Mouse (Mus musculus) hindbrain, embryonic 12.5 days (tissue): ENCODE measurements at regions not wholly inside any gene's neighbourhood (a gene's known extent, or its start where the extent isn't known, plus 50 kb on each side); places are given as distances from the start of the nearest gene placed in this dataset.

Experiments used
- ATAC-seq: fragments of 200-750 bp; cut with Nextera tagmentation; 2 replicates; pipeline ENCODE4 v1.8.0; 2017; ENCODE audit warnings: moderate TSS enrichment; ENCODE audit not compliant: low FRiP score
- H3K27ac ChIP-seq: fragments of 300-500 bp; sonication (generic); 2 replicates; pipeline ENCODE4 v1.5.1; 2016; ENCODE audit warnings: mild to moderate bottlenecking
- H3K27me3 ChIP-seq: fragments of 300-500 bp; sonication (generic); 2 replicates; pipeline ENCODE4 v1.6.1; 2016; ENCODE audit warnings: mild to moderate bottlenecking
- H3K36me3 ChIP-seq: fragments of 300-500 bp; sonication (generic); 2 replicates; pipeline ENCODE4 v1.6.1; 2016; ENCODE audit warnings: mild to moderate bottlenecking
- H3K4me1 ChIP-seq: fragments of 300-500 bp; sonication (generic); 2 replicates; pipeline ENCODE4 v1.6.1; 2016
- H3K4me2 ChIP-seq: fragments of 300-500 bp; sonication (generic); replicated peaks from 2 replicates; pipeline ENCODE4 v1.6.1; 2016; ENCODE audit warnings: mild to moderate bottlenecking
- H3K4me3 ChIP-seq: fragments of 300-500 bp; sonication (generic); 2 replicates; pipeline ENCODE4 v1.5.1; 2016; ENCODE audit warnings: mild to moderate bottlenecking
- H3K9ac ChIP-seq: fragments of 300-500 bp; sonication (generic); 2 replicates; pipeline ENCODE4 v1.6.1; 2016; ENCODE audit warnings: mild to moderate bottlenecking, moderate library complexity
- H3K9me3 ChIP-seq: fragments of 300-500 bp; sonication (generic); replicated peaks from 2 replicates; pipeline ENCODE4 v1.6.1; 2016; ENCODE audit warnings: mild to moderate bottlenecking
- WGBS: fragments of 180-500 bp; shearing (Covaris S2); methylation state at CpG from one replicate; pipeline ENCODE4 v1.1.7; 2016; 5-methylcytosine and 5-hydroxymethylcytosine counted together

DNA sequence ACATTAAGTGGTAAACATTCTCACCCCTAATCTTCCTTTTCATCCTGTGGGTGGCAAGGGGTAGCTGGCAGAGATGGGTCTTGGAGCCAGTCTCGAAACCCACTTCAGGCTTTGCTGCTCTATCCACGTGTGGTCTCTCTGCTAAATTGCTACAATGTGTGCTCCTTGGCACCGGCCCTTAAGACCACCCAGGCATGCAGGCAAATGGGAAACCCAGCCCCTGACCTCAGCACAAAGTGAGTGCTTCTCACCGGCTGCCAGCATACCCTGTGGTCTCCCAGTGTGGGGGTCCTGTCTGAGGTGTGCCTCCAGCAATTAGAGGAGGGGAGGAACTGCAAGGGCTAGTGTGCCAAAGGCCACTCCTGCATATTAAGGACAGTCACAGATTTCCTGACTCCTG lies 238.5 kb upstream of the Gm21798 start:
- Histone ChIP-seq H3K27me3 (no peaks in the 10 kb centered on the region), H3K4me1 (no peaks in the 10 kb centered on the region), H3K36me3 (no peaks in the 10 kb centered on the region), H3K4me3 (no peak overlapping the region), H3K9me3 (no peaks in the 10 kb centered on the region), H3K9ac (no peak overlapping the region), H3K4me2 (no peak overlapping the region), H3K27ac (no peak overlapping the region)
- no peak for ATAC-seq
- 45% methylated on average over 4 of the region's 4 CpGs for WGBS

DNA sequence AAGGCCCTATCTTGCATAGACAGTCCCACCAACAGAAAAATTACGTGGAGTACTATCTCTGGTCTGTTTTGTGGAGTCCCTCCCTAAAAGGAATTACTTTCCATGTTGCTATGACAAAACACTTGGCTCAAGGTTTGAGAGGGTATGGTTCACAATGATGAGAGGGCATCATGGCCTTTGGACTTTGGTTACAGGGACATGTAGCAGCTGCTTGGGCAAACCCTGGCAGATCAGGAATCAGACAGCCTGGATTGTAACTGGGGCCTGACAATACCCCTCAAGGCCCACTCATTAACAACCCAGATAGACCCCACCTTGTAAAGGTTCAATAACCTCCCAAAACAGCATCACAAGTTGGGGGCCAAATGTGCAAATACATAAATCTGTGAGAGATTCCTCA lies 237.0 kb upstream of the Gm21798 start:
- no peak overlapping the region for H3K4me2 ChIP-seq
- ATAC-seq: no peak
- WGBS: 61% methylated on average over 1 of the region's 1 CpGs

DNA sequence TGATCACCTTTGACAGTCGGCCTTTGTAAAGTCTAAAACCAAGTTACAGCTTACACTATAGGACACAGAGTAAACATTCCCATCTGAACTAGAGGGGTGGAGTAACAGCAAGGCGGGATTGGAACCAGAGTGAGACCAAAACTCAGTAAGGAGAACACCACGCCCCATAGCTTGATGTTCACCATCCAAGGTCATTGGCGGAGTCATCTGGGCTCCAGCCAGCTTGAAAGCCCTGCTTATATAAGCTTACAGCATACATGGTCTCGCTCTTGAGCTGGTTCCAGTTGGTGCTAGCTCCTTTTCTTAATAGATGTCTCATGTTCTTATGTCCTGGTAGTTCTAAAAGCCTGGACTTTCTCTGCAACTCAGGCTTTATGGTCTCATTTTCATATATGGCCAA lies 236.4 kb upstream of the Gm21798 start:
- no peak overlapping the region for H3K27ac ChIP-seq
- H3K4me1 ChIP-seq: no peaks in the 10 kb centered on the region
- ATAC-seq: no peak
- no peak overlapping the region for H3K4me3 ChIP-seq
- no peaks in the 10 kb centered on the region for H3K27me3 ChIP-seq
- H3K9ac ChIP-seq: no peak overlapping the region
- WGBS: 87% methylated on average over 5 of the region's 5 CpGs
- no peak overlapping the region for H3K4me2 ChIP-seq
- no peaks in the 10 kb centered on the region for H3K36me3 ChIP-seq
- no peaks in the 10 kb centered on the region for H3K9me3 ChIP-seq

More for the DNA sequence above, 237.0 kb upstream of the Gm21798 start:
- H3K9me3 ChIP-seq: no peaks in the 10 kb centered on the region
- H3K27ac ChIP-seq: no peak overlapping the region
- no peaks in the 10 kb centered on the region for H3K4me1 ChIP-seq
- H3K4me3 ChIP-seq: no peak overlapping the region
- no peaks in the 10 kb centered on the region for H3K36me3 ChIP-seq
- H3K9ac ChIP-seq: no peak overlapping the region
- H3K27me3 ChIP-seq: no peaks in the 10 kb centered on the region

DNA sequence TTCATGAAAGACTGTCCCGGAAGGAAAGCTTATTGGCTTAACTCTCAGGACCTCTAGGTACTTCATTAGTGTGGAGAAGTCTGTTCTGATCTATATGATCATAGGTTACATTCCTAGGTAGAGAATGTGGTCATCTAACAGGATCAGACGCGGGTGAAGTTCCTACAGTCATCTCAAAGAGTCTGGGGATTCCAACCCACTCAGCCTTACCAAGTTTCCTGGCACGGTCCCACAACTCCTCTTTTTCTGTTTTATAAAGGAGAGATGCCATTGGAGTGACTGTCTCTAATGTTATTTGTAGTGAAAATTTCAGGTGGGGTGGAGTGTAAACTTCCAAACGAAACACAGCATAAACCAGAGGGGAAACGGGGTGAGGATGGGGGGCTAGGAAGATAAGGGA lies 233.4 kb upstream of the Gm21798 start:
- Histone ChIP-seq H3K4me2 (no peak overlapping the region), H3K27ac (no peak overlapping the region), H3K9ac (no peak overlapping the region), H3K4me3 (no peak overlapping the region), H3K9me3 (no peaks in the 10 kb centered on the region), H3K27me3 (no peaks in the 10 kb centered on the region), H3K4me1 (no peaks in the 10 kb centered on the region), H3K36me3 (no peaks in the 10 kb centered on the region)
- ATAC-seq: no peak
- 91% methylated on average over 6 of the region's 6 CpGs for WGBS

DNA sequence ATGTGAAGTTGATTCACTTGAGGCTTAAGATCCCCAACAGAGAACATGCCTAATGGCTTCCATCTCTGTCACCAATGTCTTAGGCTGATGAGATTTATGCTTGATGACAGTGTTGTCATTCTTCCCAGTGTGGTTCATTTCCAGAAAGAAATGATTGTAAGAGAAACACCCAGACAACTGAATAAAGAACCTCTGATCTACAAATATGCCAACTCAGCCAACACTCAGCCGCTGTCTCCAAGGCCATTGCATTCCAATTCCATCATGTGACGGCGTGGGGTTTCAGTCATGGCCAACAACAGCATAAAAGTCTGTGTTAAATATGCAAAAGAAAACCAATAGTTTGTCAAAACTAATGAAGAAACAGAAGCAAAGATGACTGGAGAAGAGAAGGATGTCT lies 230.7 kb upstream of the Gm21798 start:
- H3K9me3 ChIP-seq: no peaks in the 10 kb centered on the region
- no peak overlapping the region for H3K4me2 ChIP-seq
- H3K27ac ChIP-seq: no peak overlapping the region
- no peaks in the 10 kb centered on the region for H3K36me3 ChIP-seq
- no peak overlapping the region for H3K4me3 ChIP-seq
- no peak for ATAC-seq
- WGBS: 89% methylated on average over 3 of the region's 3 CpGs
- no peaks in the 10 kb centered on the region for H3K4me1 ChIP-seq
- H3K27me3 ChIP-seq: no peaks in the 10 kb centered on the region
- H3K9ac ChIP-seq: no peak overlapping the region

DNA sequence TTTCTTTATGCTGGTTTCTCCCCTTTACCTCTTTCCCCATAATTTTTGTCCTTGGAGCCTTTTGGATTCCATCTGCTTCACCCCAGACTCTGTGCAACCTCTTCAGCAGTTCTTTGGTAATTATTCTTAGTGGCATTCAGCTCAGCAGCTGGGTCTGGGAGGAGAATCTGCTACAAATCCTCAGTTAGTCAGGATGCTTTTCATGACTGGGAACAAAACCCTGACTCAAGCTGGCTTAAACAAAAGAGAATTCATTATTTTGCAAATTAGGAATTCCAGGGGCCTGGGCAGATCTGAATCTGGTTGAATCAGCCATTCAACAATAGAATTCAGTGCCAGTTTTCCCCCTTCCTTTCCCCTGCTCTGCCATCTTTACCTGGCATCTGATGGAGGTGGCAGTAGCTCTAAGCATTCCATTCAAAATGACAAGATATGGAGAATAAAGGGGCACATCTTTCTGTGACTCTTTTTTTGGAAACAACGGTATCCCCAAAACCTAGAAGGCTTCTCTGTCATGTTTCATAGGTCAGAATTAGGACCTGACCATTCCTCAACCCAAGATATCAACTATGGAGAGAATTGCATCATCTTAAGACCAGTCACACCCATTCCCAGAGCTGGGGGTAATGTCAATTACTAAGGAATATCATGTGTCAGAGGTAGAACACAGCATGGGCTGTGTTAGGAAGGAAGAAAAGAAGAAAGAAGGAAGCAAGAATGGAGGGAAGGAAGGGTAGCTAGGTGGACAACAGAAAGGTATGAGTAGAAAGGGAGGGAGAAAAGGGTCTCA lies 227.2 kb upstream of the Gm21798 start:
- no peak overlapping the region for H3K4me3 ChIP-seq
- no peaks in the 10 kb centered on the region for H3K27me3 ChIP-seq
- no peaks in the 10 kb centered on the region for H3K36me3 ChIP-seq
- ATAC-seq: peak; percentile 56; the same call in 1 of the 2 replicates
- 57% methylated on average over 1 of the region's 1 CpGs for WGBS
- peak overlapping the region; percentile 44; the same call in 1 of the 2 replicates for H3K27ac ChIP-seq
- H3K4me2 ChIP-seq: no peak overlapping the region
- no peaks in the 10 kb centered on the region for H3K4me1 ChIP-seq
- no peak overlapping the region for H3K9ac ChIP-seq
- H3K9me3 ChIP-seq: no peaks in the 10 kb centered on the region

DNA sequence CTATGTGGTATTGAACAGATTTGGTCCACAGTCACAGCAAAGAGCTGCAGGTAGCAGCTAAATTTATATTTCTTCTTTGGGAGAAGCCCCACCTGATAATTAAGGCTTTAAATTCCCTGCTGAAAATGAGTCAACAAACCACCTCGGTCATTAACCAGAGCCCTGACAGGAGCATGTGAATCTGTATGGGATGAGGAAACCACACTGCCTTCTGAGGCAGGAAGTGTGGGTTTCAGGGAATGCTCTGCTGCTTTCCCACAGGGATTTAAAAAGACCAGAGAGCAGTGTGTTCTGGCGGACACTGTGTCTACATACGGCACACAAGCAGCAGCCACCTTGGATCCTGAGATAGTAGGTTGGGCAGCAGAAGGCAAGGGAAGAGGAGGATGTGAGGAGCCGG lies 204.0 kb upstream of the Gm21798 start:
- Histone ChIP-seq H3K27ac (no peak overlapping the region), H3K4me3 (no peak overlapping the region), H3K4me2 (no peak overlapping the region), H3K4me1 (no peaks in the 10 kb centered on the region), H3K27me3 (no peaks in the 10 kb centered on the region), H3K9ac (no peak overlapping the region), H3K36me3 (no peaks in the 10 kb centered on the region), H3K9me3 (no peaks in the 10 kb centered on the region)
- WGBS: 63% methylated on average over 4 of the region's 4 CpGs
- no peak for ATAC-seq

DNA sequence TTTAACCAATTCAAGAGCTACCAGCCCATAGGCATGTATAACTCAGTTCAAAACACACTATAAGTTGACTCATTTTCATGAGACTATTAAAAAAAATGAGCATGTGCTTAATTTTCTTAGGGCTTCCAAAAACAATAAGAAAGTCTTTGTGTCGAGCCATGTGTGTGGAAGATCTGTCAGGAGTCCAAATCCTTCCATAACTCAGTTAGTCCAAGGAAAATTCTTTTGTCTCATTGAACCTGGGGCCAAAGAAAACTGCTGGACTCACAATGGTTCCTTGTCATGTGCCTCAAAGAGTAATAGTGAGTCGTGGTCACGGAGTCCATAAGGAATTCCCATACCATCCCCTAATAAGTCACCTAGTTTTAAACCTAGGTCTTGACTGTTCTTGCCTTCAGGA lies 199.0 kb upstream of the Gm21798 start:
- no peak for ATAC-seq
- 76% methylated on average over 3 of the region's 3 CpGs for WGBS
- H3K36me3 ChIP-seq: no peaks in the 10 kb centered on the region

DNA sequence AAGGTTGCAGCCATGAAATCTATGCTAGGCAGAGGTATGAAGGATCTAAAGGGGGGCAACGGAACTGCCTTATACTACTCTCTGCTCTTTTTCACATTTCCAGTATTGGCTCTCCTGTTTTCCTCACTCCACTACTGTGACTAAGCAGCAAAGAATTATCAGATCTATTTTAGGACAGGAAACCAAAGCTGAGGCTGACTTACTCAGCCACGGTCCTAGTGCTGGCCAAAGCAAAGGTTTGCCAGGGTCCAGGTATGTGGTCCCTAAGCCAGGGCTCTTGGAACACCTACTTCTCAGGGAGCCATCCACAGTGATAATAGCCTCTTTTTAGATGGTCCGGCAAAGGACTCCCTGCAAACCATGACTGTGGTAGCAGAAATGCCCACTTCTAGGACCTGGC lies 195.6 kb upstream of the Gm21798 start:
- 87% methylated on average over 3 of the region's 3 CpGs for WGBS
- ATAC-seq: no peak
- Histone ChIP-seq H3K27me3 (no peaks in the 10 kb centered on the region), H3K4me1 (no peaks in the 10 kb centered on the region), H3K9me3 (no peaks in the 10 kb centered on the region), H3K27ac (no peak overlapping the region), H3K36me3 (no peaks in the 10 kb centered on the region), H3K9ac (no peak overlapping the region), H3K4me2 (no peak overlapping the region), H3K4me3 (no peak overlapping the region)

More for the DNA sequence above, 199.0 kb upstream of the Gm21798 start:
- no peak overlapping the region for H3K9ac ChIP-seq
- no peak overlapping the region for H3K4me2 ChIP-seq
- H3K4me3 ChIP-seq: no peak overlapping the region
- no peaks in the 10 kb centered on the region for H3K27me3 ChIP-seq
- H3K4me1 ChIP-seq: no peaks in the 10 kb centered on the region
- no peak overlapping the region for H3K27ac ChIP-seq
- no peaks in the 10 kb centered on the region for H3K9me3 ChIP-seq

DNA sequence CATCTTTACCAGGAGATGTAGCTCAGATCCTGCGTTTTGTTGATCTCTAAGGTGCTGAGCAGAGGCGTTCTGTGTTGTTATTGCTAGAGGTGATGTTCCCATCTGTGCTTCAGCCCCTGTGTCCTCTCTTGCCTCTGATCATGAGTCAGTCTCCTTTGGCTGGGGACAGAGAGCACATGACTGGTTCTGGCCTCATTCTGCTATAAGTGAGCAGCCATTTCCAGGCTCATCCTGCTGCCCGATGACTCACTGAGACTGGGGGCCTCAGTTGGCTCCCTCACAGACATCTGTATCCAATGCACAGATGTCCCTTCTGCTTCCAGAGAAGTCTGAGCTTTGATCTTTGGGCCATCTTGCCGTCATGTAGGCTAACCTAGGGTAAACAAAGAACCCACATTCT lies 194.9 kb upstream of the Gm21798 start:
- Histone ChIP-seq H3K27ac (no peak overlapping the region), H3K4me2 (no peak overlapping the region), H3K4me3 (no peak overlapping the region), H3K9ac (no peak overlapping the region), H3K9me3 (no peaks in the 10 kb centered on the region), H3K4me1 (no peaks in the 10 kb centered on the region), H3K36me3 (no peaks in the 10 kb centered on the region), H3K27me3 (no peaks in the 10 kb centered on the region)
- WGBS: 89% methylated on average over 4 of the region's 4 CpGs
- ATAC-seq: no peak

DNA sequence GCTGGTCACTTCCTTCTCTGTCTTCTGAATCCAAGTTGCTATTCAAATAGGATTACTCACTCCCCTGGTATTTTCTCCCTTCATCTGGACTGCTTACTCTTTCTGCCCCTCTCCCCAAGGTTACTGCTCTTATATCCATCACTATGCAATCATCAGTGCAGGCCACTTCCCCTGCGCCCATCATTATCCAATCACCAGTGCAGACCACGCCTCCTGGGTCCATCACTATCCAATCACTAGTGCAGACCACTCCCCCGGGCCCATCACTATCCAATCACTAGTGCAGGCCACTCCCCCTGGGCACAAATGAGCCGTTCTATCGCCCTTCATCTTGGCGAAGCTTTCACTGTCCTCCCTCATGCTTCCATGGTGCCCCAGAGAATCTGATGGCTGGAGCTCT lies 191.1 kb upstream of the Gm21798 start:
- Histone ChIP-seq H3K4me3 (no peak overlapping the region), H3K4me1 (no peaks in the 10 kb centered on the region), H3K9ac (no peak overlapping the region), H3K36me3 (no peaks in the 10 kb centered on the region), H3K27me3 (no peaks in the 10 kb centered on the region), H3K9me3 (no peaks in the 10 kb centered on the region), H3K27ac (no peak overlapping the region), H3K4me2 (no peak overlapping the region)
- no peak for ATAC-seq
- 85% methylated on average over 6 of the region's 6 CpGs for WGBS

DNA sequence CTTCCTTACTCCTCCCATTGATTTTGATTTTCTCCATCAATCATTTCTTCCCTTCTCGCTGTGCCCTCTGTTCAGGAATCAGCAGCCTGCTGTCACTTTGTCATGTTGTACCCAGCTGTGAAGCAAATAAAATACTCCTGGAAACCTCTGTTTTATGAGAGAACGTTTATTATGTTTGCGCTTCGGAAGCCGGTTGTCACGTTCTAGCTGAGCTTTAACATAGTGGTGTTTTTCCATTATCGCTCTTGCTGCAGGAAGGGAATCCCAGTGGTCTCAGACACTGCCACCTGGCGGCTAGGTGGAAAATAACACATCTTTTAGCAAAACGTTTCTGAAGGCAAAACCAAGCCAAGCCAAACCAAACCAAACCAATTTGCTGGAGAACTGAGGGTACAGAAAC lies 190.2 kb upstream of the Gm21798 start:
- peak; percentile 38; the same call in 1 of the 2 replicates for ATAC-seq
- Histone ChIP-seq H3K36me3 (no peaks in the 10 kb centered on the region), H3K27ac (no peak overlapping the region), H3K27me3 (no peaks in the 10 kb centered on the region), H3K9ac (no peak overlapping the region), H3K4me2 (peak overlapping the region; percentile 33; the same call in 1 of the 2 replicates), H3K9me3 (no peaks in the 10 kb centered on the region), H3K4me3 (no peak overlapping the region), H3K4me1 (no peaks in the 10 kb centered on the region)
- 19% methylated on average over 9 of the region's 9 CpGs for WGBS
